Mouse (Mus musculus) spleen, adult 2 months (tissue): ENCODE measurements around the gene Megf8.

Experiments used
- CTCF ChIP-seq: fragments of 200-500 bp; IDR thresholded peaks from 2 replicates; pipeline ENCODE4 v1.5.1; 2011; ENCODE audit warnings: mild to moderate bottlenecking, inconsistent platforms; ENCODE audit not compliant: insufficient read depth, insufficient read length, insufficient replicate concordance; ENCODE audit errors: extremely low read depth
- POLR2A ChIP-seq: fragments of 200-500 bp; IDR thresholded peaks from 2 replicates; pipeline ENCODE4 v1.6.1; 2011; ENCODE audit warnings: low read depth, low read length, inconsistent platforms

GRCm38 (mm10) chr7:25395186-25395557 lies 78.2 kb downstream of the Megf8 start:
- TF ChIP-seq CTCF (no peak), POLR2A (no peak)
